Mouse (Mus musculus): ENCODE results near the gene Alg2.

DNA sequence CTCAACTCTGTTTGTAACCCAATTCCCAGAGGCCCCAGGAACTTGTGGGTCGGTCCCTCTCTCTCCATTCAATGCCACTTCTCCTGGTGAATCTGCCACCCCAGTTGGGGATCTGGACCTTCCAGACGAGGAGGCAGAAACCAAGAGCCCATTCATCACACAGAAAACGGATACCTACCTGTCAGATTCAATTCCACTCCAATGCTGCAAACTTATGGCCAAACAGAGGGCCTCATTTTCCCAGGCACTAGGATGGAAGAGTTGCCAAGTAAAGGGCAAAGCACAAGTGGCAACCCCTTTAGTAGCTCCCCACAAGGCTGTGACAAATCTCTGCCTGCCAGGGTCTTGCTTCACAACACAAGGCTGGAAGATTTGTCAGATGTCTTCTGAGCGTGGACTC lies 45.9 kb upstream of the Alg2 start:
- no peak for TF ChIP-seq CTCF (IDR thresholded peaks at IDR 0.05; ENCODE audit: control insufficient read depth, insufficient read depth, insufficient read length)
- TF ChIP-seq MAX (IDR thresholded peaks at IDR 0.05): no peak
- no peak for TF ChIP-seq FOSL1 (IDR thresholded peaks at IDR 0.05; ENCODE audit: insufficient read depth, low read length, poor library complexity, severe bottlenecking)
- no peak for TF ChIP-seq CEBPB (IDR thresholded peaks at IDR 0.05; ENCODE audit: low read depth)
- no peak for TF ChIP-seq MYOG (IDR thresholded peaks at IDR 0.05; ENCODE audit: control insufficient read depth, extremely low read depth, insufficient read length)

Measured in C2C12 (cell line).